Mouse (Mus musculus) CD4-positive helper T cell, adult 2 months (primary cell): ENCODE measurements around the gene Sel1l3.

Experiments
- DNase-seq: peaks from one replicate; pipeline ENCODE4 v3.0.0-alpha.2; 2012; ENCODE audit warnings: low read depth, missing footprints, low spot score

Sel1l3 gene

GRCm38 (mm10) chr5:53091331-53091730, 122.4 kb downstream of the Sel1l3 start:
- no peak for DNase-seq

GRCm38 (mm10) chr5:53087452-53087851, 126.3 kb downstream of the Sel1l3 start:
- DNase-seq = no peak

GRCm38 (mm10) chr5:53078453-53078852, 135.3 kb downstream of the Sel1l3 start:
- DNase-seq = no peak

- DNase-seq = no peak
Measured at GRCm38 (mm10) chr5:53074553-53074952, 139.2 kb downstream of the Sel1l3 start.

GRCm38 (mm10) chr5:53061532-53062130, 152.1 kb downstream of the Sel1l3 start:
- DNase-seq = no peak
